In the genomic region with DNA sequence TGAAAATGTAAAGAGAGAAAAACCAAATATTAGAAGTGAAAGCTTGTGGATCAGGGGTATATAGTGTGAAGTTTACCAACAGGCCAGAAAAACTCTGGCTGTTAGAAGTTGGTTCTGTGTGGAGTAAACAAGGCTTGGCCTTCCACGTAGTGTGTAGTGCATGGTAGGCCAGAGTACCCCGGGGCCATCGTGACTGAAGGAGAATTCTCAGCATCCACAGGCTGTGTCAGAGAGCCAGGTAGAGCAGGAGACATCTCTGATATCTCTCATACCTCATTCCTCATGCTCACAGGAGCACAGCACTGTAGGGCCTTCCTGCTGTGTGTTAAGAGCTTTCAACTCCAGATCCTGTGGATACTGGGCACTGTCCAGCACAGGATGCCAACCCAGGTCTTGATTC, we compare ENCODE assay signal across 22 mouse cellular contexts.
DNase-seq lines count a peak whose midpoint lies in the region; ATAC-seq lines count a peak whose summit lies in the region.
"Had no signal": no experiment of that assay in that cellular context is flagged by ENCODE, and none has a peak within 500 bp of the region (broad histone marks: within the 10 kb centered on the region; RNA-seq: fewer than 3 reads in every experiment).

No protein-coding gene starts in this region.

- H3K27me3 ChIP-seq in heart, embryonic 11.5 days (ENCODE audit: control insufficient read depth, insufficient read depth, low read length) = no peaks in the 10 kb centered on the region
- H3K27me3 ChIP-seq in midbrain, embryonic 11.5 days (ENCODE audit: control insufficient read depth, insufficient read depth, low read length) = no peaks in the 10 kb centered on the region
- no peaks in the 10 kb centered on the region for H3K27me3 ChIP-seq in midbrain, embryonic 10.5 days (ENCODE audit: low read depth, poor library complexity, severe bottlenecking)
- H3K27me3 ChIP-seq: CH12.LX had no signal

- DNase-seq in cerebellum, postnatal 10 days = peak; percentile 19 to 33
- no peak for DNase-seq in cerebellum, adult 11-12 months
- DNase-seq in cerebellum, postnatal 14 days = peak; percentile 25 to 31
- no peak for DNase-seq in cerebellum, adult 9-10 months
- peak; percentile 79 for DNase-seq in heart, adult 11 months
- peak; percentile 73 for DNase-seq in midbrain, embryonic 11.5 days (ENCODE audit: low spot score, missing footprints)
- no peak for DNase-seq in midbrain, embryonic 10.5 days (ENCODE audit: low spot score)
- DNase-seq: adrenal gland, adult 2 months; adrenal gland, adult 8-10 months; adrenal gland, postnatal 10 days; adrenal gland, postnatal 14 days; adrenal gland, postnatal 25 days; adrenal gland, postnatal 36 days; B cell, adult 2 months; cerebellum, adult 11 months; cerebellum, adult 18-20 months had no signal

- H3K4me3 ChIP-seq in heart, embryonic 11.5 days (ENCODE audit: low read depth, low read length) = no peak overlapping the region
- no peak overlapping the region for H3K4me3 ChIP-seq in midbrain, embryonic 11.5 days (ENCODE audit: low read depth, low read length)
- no peak overlapping the region for H3K4me3 ChIP-seq in midbrain, embryonic 10.5 days

- no peak overlapping the region for H3K27ac ChIP-seq in heart, embryonic 11.5 days (ENCODE audit: low read depth, low read length)
- no peak overlapping the region for H3K27ac ChIP-seq in midbrain, embryonic 11.5 days (ENCODE audit: low read depth, low read length)
- no peak overlapping the region for H3K27ac ChIP-seq in midbrain, embryonic 10.5 days (replicated peaks)

- no peak for ATAC-seq in heart, embryonic 11.5 days (replicated peaks; ENCODE audit: insufficient number of reproducible peaks, low FRiP score, low TSS enrichment)
- ATAC-seq in midbrain, embryonic 11.5 days (ENCODE audit: low FRiP score) = no peak
- ATAC-seq: activated CD4-positive, CD25-positive, alpha-beta regulatory T cell, adult 4 months; CD4-positive, CD25-positive, alpha-beta regulatory T cell, adult 4 months; Patski had no signal

- 0 out of 2 replicates have a peak, but pooled peaks cover 8% of the 10 kb centered on the region for H3K4me1 ChIP-seq in heart, embryonic 11.5 days (ENCODE audit: control insufficient read depth, insufficient read depth, low read length)
- H3K4me1 ChIP-seq in midbrain, embryonic 11.5 days (ENCODE audit: control insufficient read depth, insufficient read depth, low read length) = no peaks in the 10 kb centered on the region
- H3K4me1 ChIP-seq in midbrain, embryonic 10.5 days = no peaks in the 10 kb centered on the region

- H3K9me3 ChIP-seq in heart, embryonic 11.5 days (replicated peaks; ENCODE audit: control insufficient read depth, low read length) = 0 out of 2 replicates have a peak, but pooled peaks cover 2% of the 10 kb centered on the region
- no peaks in the 10 kb centered on the region for H3K9me3 ChIP-seq in midbrain, embryonic 11.5 days (ENCODE audit: control insufficient read depth, low read length)
- H3K9me3 ChIP-seq in midbrain, embryonic 10.5 days (replicated peaks) = 0 out of 2 replicates have a peak, but pooled peaks cover 2% of the 10 kb centered on the region

- no peaks in the 10 kb centered on the region for H3K36me3 ChIP-seq in heart, embryonic 11.5 days (ENCODE audit: control insufficient read depth, insufficient read depth, low read length)
- H3K36me3 ChIP-seq in midbrain, embryonic 11.5 days (ENCODE audit: control insufficient read depth, insufficient read depth, low read length) = no peaks in the 10 kb centered on the region
- no peaks in the 10 kb centered on the region for H3K36me3 ChIP-seq in midbrain, embryonic 10.5 days
- H3K36me3 ChIP-seq: G1E had no signal

- no peak overlapping the region for H3K9ac ChIP-seq in heart, embryonic 11.5 days (ENCODE audit: low read depth, low read length)
- H3K9ac ChIP-seq in midbrain, embryonic 11.5 days (ENCODE audit: low read length) = no peak overlapping the region

- WGBS in heart, embryonic 11.5 days (ENCODE audit: insufficient replicate concordance) = 87% methylated on average over 3 of the region's 3 CpGs
- WGBS in midbrain, embryonic 11.5 days = 91% methylated on average over 3 of the region's 3 CpGs
- 93% methylated on average over 3 of the region's 3 CpGs for WGBS in midbrain, embryonic 10.5 days

- H3K4me2 ChIP-seq in heart, embryonic 11.5 days = no peak overlapping the region
- H3K4me2 ChIP-seq in midbrain, embryonic 11.5 days = no peak overlapping the region

Comparison
In these comparisons a context has a peak if more than half of its experiments do, and no peak if none do; other contexts are left out.
1. DNase-seq: peak in cerebellum, postnatal 10 days (2 of 2), cerebellum, postnatal 14 days (2 of 2), heart, adult 11 months (single experiment) and midbrain, embryonic 11.5 days (single experiment); none in cerebellum, adult 11-12 months (single experiment), cerebellum, adult 9-10 months (single experiment) and midbrain, embryonic 10.5 days (single experiment).